Mouse (Mus musculus) cortical plate, adult 2 months (tissue): ENCODE data around the gene Tnfsf15.

Experiments used
- CTCF ChIP-seq: fragments of 200-500 bp; IDR thresholded peaks from 2 replicates; pipeline ENCODE4 v1.5.1; 2011; ENCODE audit warnings: mild to moderate bottlenecking, control low read depth, low read length; ENCODE audit not compliant: insufficient read depth; ENCODE audit errors: extremely low read depth
- POLR2A ChIP-seq: fragments of 200-500 bp; IDR thresholded peaks from 2 replicates; pipeline ENCODE4 v1.6.1; 2011; ENCODE audit warnings: mild to moderate bottlenecking, low read length, control low read depth; ENCODE audit not compliant: insufficient read depth; ENCODE audit errors: extremely low read depth

DNA sequence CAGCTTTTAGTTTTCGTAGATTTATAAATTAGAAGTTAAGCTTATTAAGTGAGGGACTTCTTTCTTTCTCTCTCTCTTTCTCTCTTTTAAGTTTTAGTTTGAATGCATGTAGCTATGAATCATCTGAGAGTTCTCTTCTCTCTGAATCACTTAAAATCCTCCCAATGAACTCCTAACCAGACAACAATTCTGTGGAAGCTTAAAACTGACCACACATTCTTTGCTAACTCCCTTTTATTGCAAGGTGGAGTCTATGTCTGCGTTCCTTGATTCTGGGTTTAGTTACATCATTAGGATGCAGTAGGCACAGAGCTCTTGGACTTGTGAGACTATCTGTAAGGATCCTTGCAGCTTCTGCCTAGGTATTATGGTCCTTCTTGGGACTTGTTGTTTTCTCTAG, 41.2 kb downstream of the Tnfsf15 start:
- no peak for TF ChIP-seq POLR2A
- no peak for TF ChIP-seq CTCF
